Mouse (Mus musculus) neural tube, embryonic 10.5 days (tissue): ENCODE results near the gene Dagla.

Experiments used
- DNase-seq: peaks from one replicate; pipeline ENCODE4 v3.0.0-alpha.2; 2017; ENCODE audit warnings: low spot score; ENCODE audit errors: extremely low spot score

Gene Dagla

DNA sequence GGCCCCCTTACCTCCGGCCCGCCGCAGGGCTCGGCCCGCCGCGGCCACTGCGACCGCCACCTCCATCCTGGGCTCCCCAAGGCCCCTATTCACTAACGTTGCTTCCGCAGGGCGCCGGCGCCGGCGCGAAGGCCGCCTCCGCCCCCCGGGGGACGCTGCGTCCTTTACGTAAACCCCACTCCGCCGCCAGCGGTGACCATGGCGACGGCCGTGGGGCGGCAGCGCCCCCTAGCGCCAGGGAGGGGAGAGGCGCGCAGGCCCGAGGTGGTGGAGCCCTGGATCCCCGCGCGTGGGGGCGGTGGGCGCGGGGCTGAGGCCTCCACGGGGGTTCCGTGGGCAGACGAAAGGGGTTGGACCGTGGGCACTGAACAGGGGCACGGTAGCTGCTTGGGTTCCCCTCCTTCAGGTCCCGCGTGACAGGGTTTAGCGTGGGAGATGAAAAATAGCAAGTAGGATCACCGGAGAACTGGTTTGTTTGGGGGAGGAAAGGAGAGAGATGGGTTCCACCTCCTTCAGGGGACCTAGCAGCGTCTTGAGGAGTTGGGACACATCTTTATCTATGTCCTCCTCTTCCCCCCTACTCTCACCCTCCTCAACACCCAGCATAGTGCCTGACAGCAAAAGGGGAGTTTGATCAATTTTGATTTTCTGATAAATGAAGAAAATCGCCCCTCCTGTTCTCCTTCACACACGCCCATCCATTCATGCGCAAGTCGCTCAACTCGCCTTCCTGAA is at the start of gene Dagla:
Dagla (minus strand) TSS at position 68 of the 735 bp plus-strand sequence.
- DNase-seq = peak; percentile 88

GRCm38 (mm10) chr19:10352218-10352617 is 47.5 kb upstream of the Dagla start:
- no peak for DNase-seq

- DNase-seq = no peak
These were observed 43.1 kb upstream of the Dagla start for GRCm38 (mm10) chr19:10347628-10348273.

DNA sequence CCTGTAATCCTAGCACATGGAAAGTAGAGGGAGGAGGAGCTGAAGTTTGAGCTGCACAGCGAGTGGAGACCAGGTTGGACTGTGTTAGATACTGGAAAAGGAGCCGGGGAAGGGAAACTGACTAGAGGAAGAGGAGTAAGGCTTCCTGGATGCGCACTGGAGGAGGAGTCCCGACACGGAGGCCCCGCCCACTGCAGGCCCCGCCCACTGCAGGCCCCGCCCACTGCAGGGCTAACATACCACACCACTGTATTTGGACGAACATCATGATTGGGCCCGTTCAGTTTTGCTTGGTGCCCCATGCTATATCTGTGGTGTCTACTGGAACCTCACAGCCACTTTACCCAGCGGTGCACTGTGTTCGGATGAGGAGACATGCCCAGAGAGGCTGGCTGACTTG is 41.0 kb upstream of the Dagla start:
- no peak for DNase-seq

DNA sequence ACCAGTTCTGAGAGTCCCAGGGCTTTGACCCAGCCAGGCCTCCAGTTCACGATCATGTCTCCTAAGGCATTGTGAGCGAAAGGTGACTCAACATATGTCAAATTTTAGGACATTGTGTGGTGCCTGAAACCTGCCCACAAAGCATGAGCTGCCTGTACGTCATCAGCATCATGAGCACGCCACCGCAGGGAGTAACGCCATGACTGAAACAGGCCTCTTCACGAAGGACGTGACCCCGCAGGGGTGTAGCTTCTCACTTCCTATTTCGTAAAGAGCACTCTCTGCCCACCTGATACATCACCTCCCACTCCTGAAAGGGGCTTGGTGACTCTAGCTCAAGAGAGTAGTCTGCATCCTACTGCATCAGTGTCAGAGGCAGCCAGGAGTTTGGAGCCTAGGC is 39.2 kb upstream of the Dagla start:
- no peak for DNase-seq

GRCm38 (mm10) chr19:10341817-10342439 is 37.3 kb upstream of the Dagla start:
- no peak for DNase-seq

- DNase-seq = peak; percentile 79
These were observed 36.5 kb upstream of the Dagla start for GRCm38 (mm10) chr19:10341152-10341551.

DNA sequence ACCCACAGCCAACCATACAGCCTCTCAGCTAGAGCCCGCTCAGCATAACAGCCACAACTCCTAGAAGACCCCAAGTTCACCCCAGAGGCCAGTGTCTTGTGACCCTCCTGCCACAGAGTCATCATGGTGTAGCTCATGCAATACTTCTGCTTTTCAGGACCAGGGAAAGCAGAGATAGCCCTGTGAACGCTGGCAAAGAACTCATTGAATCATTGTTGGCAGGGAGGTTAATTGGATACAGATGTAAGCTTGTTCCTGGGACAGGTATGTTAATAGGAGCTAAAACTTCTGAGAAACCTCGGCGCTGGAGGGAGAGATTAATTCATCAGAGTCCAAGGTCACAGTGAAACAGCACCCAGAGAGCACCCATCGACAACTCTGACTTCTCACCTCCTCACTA is 36.0 kb upstream of the Dagla start:
- no peak for DNase-seq

GRCm38 (mm10) chr19:10339271-10339670 is 34.6 kb upstream of the Dagla start:
- no peak for DNase-seq

DNA sequence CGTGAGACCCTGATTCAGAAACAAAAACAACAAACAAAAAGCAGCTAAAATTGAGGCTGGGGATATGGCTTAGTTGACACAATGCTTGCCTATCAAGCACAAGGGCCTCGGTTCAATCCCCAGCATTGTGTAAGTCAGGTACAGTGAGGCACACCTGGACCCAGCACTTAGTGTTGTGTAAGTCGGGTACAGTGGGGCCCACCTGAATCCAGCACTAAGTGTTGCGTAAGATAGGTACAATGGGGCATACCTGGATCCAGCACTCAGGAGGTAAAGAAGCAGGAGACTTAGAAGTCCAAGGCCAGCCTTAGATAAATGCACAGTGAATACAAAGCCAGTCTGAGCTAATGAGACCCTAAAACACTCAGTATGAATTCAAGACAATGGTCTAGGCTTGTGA is 34.0 kb upstream of the Dagla start:
- DNase-seq = no peak

GRCm38 (mm10) chr19:10334467-10334866 is 29.8 kb upstream of the Dagla start:
- no peak for DNase-seq

DNA sequence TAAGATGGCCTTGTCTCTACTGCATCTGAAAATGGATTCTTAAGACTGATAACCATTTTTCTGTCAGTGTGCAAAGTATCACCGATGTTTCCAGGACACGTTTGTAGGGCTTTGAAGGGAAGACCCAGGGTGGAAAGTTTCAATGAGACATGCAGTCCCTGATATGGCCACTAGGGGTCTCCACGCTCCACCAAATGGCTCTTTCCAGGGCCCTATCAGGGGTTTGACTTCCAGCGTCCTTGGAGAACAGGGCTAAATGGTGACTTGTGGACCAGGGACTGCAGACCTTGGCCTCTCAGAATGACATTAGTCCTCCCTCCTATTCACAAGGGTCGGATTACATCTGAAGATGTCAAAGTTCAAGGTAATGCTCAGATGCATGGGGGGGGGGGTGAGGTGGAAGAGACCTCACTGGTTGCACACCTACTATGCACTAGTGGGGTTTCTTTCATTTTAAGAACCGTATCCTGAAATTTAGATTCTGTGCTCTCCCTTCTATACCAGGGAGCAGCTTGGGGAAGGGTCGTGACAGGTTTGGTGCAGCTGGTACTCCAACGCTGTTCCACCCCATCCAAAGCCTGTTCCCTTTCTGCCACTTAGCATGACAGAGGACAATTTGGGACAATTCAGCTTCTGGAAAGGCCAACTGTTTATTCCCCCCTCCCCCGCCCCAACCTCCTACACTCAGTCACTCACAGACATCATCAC is 29.0 kb upstream of the Dagla start:
- peak; percentile 71 for DNase-seq

DNA sequence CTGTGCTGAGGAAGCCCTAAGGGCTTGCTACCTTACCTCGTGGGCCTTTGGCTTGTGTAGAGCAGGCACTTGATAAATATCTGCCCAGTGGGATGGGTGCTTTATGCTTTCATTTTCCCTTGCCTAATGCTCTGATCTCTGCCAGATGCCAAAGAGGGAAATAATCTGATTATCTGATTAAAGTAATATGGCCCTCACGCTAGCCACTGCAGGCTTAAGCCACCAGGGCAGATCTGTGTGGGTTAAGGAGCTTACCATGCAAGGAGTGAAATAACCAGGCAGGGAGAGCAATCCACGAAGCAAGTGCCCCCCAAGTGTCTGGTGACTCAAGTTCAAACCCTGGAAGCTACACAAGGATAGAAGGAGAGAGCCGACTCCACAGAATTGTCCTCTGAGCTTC is 27.0 kb upstream of the Dagla start:
- DNase-seq = no peak

DNA sequence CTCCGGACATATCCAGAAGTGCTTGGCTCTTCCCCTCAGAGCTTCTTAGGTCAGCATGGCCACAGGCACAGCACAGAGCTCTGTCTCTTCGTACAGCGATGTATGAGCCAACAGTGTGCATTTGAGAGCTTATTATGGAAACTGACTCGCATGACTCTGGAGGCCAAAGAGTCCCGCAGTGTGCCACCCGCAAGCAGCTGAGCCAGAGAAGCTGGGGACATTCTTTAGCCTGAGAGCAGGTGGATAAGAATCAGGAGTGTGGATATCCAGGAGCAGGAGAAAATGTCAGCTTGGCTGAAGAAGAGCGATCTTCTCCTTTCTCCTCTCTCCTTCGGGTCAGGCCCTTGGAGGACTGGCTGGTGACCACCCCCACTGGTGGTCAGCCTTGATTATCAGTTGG is 24.4 kb upstream of the Dagla start:
- DNase-seq = no peak

GRCm38 (mm10) chr19:10326609-10327008 is 21.9 kb upstream of the Dagla start:
- DNase-seq = no peak

DNA sequence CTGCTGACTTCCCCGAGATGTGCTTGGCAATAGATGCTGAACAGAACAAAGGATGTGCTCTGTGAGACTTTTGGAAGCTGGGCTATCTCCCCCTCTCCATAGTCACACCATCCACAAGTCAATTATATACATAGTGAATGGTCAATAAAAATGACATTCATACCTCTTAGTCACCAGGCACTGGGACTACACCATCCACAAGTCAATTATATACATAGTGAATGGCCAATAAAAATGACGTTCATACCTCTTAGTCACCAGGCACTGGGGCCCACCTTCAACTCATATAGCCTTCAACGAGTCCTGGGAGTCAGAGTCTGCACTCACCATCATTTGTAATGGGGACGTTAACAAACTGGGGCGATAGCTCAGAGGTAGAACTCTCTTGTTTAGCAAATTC is 19.2 kb upstream of the Dagla start:
- DNase-seq = no peak

- no peak for DNase-seq
These were observed 18.7 kb upstream of the Dagla start for GRCm38 (mm10) chr19:10323362-10323837.

GRCm38 (mm10) chr19:10317795-10318194 is 13.1 kb upstream of the Dagla start:
- DNase-seq = no peak

DNA sequence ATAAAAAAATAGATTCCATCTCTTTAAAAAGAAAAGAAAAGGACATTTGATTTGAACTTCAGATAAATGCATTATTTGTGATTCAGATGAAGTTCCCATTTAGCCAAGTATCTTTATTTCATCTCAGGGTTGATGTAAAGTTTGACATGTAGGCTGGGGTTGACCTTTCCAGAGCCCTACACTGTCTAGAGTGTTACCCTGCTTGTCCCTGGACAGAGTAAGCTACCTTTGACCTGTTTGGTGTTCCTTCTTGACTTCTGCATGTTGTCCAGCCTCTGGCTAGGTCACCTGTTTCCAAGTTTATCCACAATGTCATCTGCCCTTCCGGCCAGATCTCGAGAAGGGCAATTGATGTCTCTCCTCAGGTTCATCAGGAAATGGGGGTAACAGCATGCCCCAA is 12.7 kb upstream of the Dagla start:
- DNase-seq = no peak

DNA sequence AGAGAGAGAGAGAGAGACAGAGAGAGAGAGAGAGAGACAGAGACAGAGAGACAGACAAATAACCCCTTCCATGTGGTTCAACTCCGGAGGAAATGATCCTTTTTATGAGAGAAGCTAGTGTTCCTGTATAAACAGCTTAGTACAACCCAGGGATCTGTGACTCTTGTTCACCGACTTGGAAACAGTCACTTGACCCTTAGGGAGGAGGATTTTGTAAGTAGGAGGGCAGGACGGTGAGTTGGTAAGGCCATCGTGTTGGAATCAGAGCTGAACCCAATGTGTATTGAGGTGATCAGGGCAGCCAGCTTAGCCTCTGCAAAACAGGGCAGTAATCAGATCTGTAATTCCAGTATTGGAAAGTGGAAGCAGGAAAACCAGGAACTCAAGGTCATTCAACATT is 12.3 kb upstream of the Dagla start:
- no peak for DNase-seq

GRCm38 (mm10) chr19:10312072-10312471 is 7.4 kb upstream of the Dagla start:
- no peak for DNase-seq

DNA sequence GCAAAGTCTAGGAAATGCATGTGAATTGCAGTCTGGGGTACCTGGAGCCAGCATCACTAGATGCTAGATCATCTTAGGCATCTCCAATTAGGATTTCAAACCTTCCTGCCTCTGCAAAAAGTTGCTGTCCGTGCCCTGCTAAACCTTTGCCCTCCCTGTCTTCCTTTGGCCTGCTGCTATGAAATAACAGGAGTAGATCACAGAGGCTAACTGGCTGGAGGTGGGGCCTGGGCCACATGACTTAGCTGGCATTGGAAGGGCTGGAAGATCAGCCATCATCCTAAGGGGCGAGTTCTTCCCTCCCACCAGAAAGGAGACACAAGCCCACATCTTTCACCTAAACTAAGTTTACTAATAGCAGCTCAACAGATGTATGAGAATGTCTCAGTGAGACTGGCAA is 4.3 kb upstream of the Dagla start:
- no peak for DNase-seq
